Mouse (Mus musculus) midbrain, postnatal 0 days (tissue): ENCODE measurements at regions not wholly inside any gene's neighbourhood (a gene's known extent, or its start where the extent isn't known, plus 50 kb on each side); places are given as distances from the start of the nearest gene placed in this dataset.
A peak's percentile ranks its signal among the peaks of the same experiment; 100 is the strongest.

Experiments
- ATAC-seq: fragments of 200-750 bp; cut with Nextera tagmentation; 2 replicates; pipeline ENCODE4 v1.8.0; 2017; ENCODE audit warnings: moderate number of reproducible peaks, mild to moderate bottlenecking, moderate TSS enrichment, moderate library complexity; ENCODE audit not compliant: low FRiP score
- DNase-seq: peaks from one replicate; pipeline ENCODE4 v3.0.0-alpha.2; 2015; ENCODE audit warnings: low spot score
- H3K27ac ChIP-seq: fragments of 300-500 bp; sonication (generic); 2 replicates; pipeline ENCODE4 v1.5.1; 2014; ENCODE audit warnings: low read depth, mild to moderate bottlenecking, low read length, mixed read lengths
- H3K27me3 ChIP-seq: fragments of 300-500 bp; sonication (generic); 2 replicates; pipeline ENCODE4 v1.6.1; 2014; ENCODE audit warnings: low read length, control low read depth, mixed read lengths; ENCODE audit not compliant: insufficient read depth
- H3K36me3 ChIP-seq: fragments of 300-500 bp; sonication (generic); 2 replicates; pipeline ENCODE4 v1.6.1; 2014; ENCODE audit warnings: low read length, control low read depth, mixed read lengths; ENCODE audit not compliant: insufficient read depth
- H3K4me1 ChIP-seq: fragments of 300-500 bp; sonication (generic); 2 replicates; pipeline ENCODE4 v1.6.1; 2014; ENCODE audit warnings: mild to moderate bottlenecking, control low read depth, antibody characterized with exemption, low read length, mixed read lengths; ENCODE audit not compliant: insufficient read depth
- H3K4me2 ChIP-seq: fragments of 300-500 bp; sonication (generic); 2 replicates; pipeline ENCODE4 v1.6.1; 2014; ENCODE audit warnings: low read depth, mild to moderate bottlenecking, low read length, mixed read lengths; ENCODE audit not compliant: poor library complexity, severe bottlenecking
- H3K4me3 ChIP-seq: fragments of 300-500 bp; sonication (generic); 2 replicates; pipeline ENCODE4 v1.5.1; 2014; ENCODE audit warnings: low read depth, mild to moderate bottlenecking, low read length, moderate library complexity
- H3K9ac ChIP-seq: fragments of 300-500 bp; sonication (generic); replicated peaks from 2 replicates; pipeline ENCODE4 v1.6.1; 2014; ENCODE audit warnings: mild to moderate bottlenecking, low read length, moderate library complexity, mixed read lengths; ENCODE audit not compliant: poor library complexity, severe bottlenecking
- H3K9me3 ChIP-seq: fragments of 300-500 bp; sonication (generic); 2 replicates; pipeline ENCODE4 v1.6.1; 2016; ENCODE audit warnings: low read length, control low read depth
- CTCF ChIP-seq: IDR thresholded peaks from 2 replicates; pipeline ENCODE4 v1.5.1; 2016; ENCODE audit warnings: antibody characterized with exemption, mild to moderate bottlenecking
- WGBS: fragments of 180-500 bp; shearing (Covaris S2); extraction: QIAGEN DNeasy Blood & Tissue Kit; methylation state at CpG from one replicate; pipeline ENCODE4 v1.1.7; 2014; 5-methylcytosine and 5-hydroxymethylcytosine counted together

- DNase-seq (no peak), ATAC-seq (no peak)
- no peak for TF ChIP-seq CTCF
- H3K4me1 ChIP-seq: no peaks in the 10 kb centered on the region
- 0 out of 2 replicates have a peak, but pooled peaks cover 5% of the 10 kb centered on the region for H3K9me3 ChIP-seq
- no peak overlapping the region for H3K4me3 ChIP-seq
- H3K9ac ChIP-seq: no peak overlapping the region
- peak overlapping the region; percentile 44; the same call in 1 of the 2 replicates for H3K27ac ChIP-seq
- no peak overlapping the region for H3K4me2 ChIP-seq
- WGBS: 73% methylated on average over 1 of the region's 1 CpGs
- no peaks in the 10 kb centered on the region for H3K36me3 ChIP-seq
- no peaks in the 10 kb centered on the region for H3K27me3 ChIP-seq
These were observed 759.4 kb upstream of the Stxbp6 start for GRCm38 (mm10) chr12:45833871-45834270.

GRCm38 (mm10) chr12:45833414-45833762, 758.9 kb upstream of the Stxbp6 start:
- DNase-seq (no peak), ATAC-seq (0 out of 2 replicates have a peak, but pooled peaks have one; percentile 47)
- Histone ChIP-seq H3K9ac (no peak overlapping the region), H3K4me2 (no peak overlapping the region), H3K9me3 (0 out of 2 replicates have a peak, but pooled peaks cover 5% of the 10 kb centered on the region), H3K4me3 (no peak overlapping the region), H3K4me1 (no peaks in the 10 kb centered on the region), H3K36me3 (no peaks in the 10 kb centered on the region), H3K27me3 (no peaks in the 10 kb centered on the region), H3K27ac (peak overlapping the region; percentile 62)
- WGBS: 3% methylated on average over 4 of the region's 4 CpGs
- TF ChIP-seq CTCF: no peak

GRCm38 (mm10) chr12:45832671-45833413, 758.3 kb upstream of the Stxbp6 start:
- 20% methylated on average over 9 of the region's 9 CpGs for WGBS
- 0 out of 2 replicates have a peak, but pooled peaks cover 5% of the 10 kb centered on the region for H3K9me3 ChIP-seq
- DNase-seq: no peak
- H3K27me3 ChIP-seq: no peaks in the 10 kb centered on the region
- no peak overlapping the region for H3K4me2 ChIP-seq
- H3K36me3 ChIP-seq: no peaks in the 10 kb centered on the region
- H3K9ac ChIP-seq: no peak overlapping the region
- H3K4me1 ChIP-seq: no peaks in the 10 kb centered on the region
- H3K4me3 ChIP-seq: no peak overlapping the region
- peak overlapping the region; percentile 62 for H3K27ac ChIP-seq
- 0 out of 2 replicates have a peak, but pooled peaks have one; percentile 23 for ATAC-seq
- no peak for TF ChIP-seq CTCF

- no peak for ATAC-seq
- H3K27me3 ChIP-seq: no peaks in the 10 kb centered on the region
- H3K9ac ChIP-seq: no peak overlapping the region
- no peaks in the 10 kb centered on the region for H3K9me3 ChIP-seq
- no peak overlapping the region for H3K27ac ChIP-seq
- no peaks in the 10 kb centered on the region for H3K4me1 ChIP-seq
- H3K36me3 ChIP-seq: no peaks in the 10 kb centered on the region
- DNase-seq: no peak
- TF ChIP-seq CTCF: no peak
- no peak overlapping the region for H3K4me3 ChIP-seq
- no peak overlapping the region for H3K4me2 ChIP-seq
These were observed 750.4 kb upstream of the Stxbp6 start for GRCm38 (mm10) chr12:45824861-45825260.
